Mouse (Mus musculus): ENCODE results near the gene Surf2. TPM values are rescaled to one million over a fixed set of nuclear protein-coding genes. Genes with fewer than 3 reads are reported as not detected.

Surf2 gene
- polyA plus RNA-seq, 1 experiment from 2014 or later, result 56.0 TPM

DNA sequence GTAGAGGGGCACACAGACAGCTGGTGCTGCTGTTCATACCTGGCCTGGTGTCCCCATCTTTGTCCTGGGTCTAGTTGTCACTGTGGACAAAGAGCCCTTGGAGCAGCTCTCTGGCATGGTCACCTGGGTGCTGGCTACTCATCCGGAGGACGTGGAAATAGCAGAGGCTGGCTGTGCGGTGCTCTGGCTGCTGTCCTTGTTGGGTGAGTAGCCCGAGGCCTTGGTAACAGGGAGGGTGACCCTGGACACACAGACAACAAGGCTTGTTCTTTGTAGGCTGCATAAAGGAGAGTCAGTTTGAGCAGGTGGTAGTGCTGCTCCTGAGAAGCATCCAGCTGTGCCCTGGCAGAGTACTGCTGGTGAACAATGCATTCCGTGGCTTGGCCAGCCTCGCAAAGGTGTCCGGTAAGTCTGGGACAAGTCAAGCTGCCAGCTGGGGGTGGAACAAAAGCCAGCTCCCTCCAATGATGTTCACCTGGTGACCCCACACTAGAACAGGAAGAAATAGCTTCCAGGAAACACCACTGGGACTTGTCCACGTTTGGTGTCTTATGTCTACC is 35.3 kb downstream of the Surf2 start:
- Histone ChIP-seq H3K36me3 (peaks cover 86% of the 10 kb centered on the region), H3K27ac (no peak overlapping the region), H3K9me3 (no peaks in the 10 kb centered on the region), H3K27me3 (no peaks in the 10 kb centered on the region), H3K9ac (no peak overlapping the region), H3K4me2 (no peak overlapping the region), H3K4me3 (no peak overlapping the region), H3K4me1 (replicated peaks) (no peaks in the 10 kb centered on the region)
- 94% methylated on average over 8 of the region's 8 CpGs for WGBS
- ATAC-seq (ENCODE audit: low FRiP score), result no peak

DNA sequence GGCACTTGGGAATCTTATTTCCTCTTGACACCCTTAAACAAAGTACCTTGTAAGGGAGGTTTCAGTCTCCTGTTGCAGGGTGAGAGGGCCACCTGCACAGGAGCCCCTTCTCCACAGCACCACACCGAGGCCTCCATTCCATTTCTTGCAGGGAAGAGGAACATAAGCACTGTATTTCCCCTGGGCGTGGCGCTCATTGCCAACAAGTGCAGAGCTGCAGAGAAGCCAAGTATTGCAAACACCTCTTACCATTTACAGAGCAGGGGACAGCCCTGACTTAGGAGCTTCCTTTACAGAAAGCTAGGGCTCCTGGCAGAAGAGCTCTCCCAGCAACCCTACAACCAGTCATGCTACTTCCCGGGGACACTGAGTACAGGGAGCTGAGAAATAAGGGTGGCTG is 36.0 kb downstream of the Surf2 start:
- ATAC-seq (ENCODE audit: low FRiP score), result no peak
- WGBS, result 96% methylated on average over 4 of the region's 4 CpGs
- H3K27me3 ChIP-seq, result no peaks in the 10 kb centered on the region
- H3K4me1 ChIP-seq (replicated peaks), result no peaks in the 10 kb centered on the region
- no peak overlapping the region for H3K27ac ChIP-seq
- H3K4me3 ChIP-seq, result no peak overlapping the region
- no peak overlapping the region for H3K9ac ChIP-seq
- no peak overlapping the region for H3K4me2 ChIP-seq
- H3K9me3 ChIP-seq, result no peaks in the 10 kb centered on the region
- peaks cover 85% of the 10 kb centered on the region for H3K36me3 ChIP-seq

DNA sequence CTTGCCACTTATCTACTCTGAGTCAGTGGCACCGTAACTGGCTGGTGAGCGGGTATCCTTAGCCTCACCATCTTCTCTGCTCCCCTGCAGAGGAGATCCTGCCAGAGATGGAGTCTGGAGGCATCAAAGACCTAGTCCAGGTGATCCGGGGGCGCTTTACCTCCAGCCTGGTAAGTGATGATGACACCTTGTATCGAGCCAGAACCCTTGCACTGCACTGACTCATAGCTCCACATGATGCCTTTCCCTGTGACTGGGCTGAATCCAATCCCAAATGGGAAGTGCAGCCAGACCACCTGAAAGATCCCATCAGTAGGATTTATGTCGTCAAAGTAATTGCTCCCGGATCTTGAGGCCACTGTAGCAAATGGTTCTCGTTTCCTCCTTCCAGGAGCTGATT is 36.7 kb downstream of the Surf2 start:
- Histone ChIP-seq H3K36me3 (peaks cover 90% of the 10 kb centered on the region), H3K9ac (no peak overlapping the region), H3K4me2 (no peak overlapping the region), H3K9me3 (no peaks in the 10 kb centered on the region), H3K27me3 (no peaks in the 10 kb centered on the region), H3K4me3 (no peak overlapping the region), H3K4me1 (replicated peaks) (no peaks in the 10 kb centered on the region), H3K27ac (no peak overlapping the region)
- no peak for ATAC-seq (ENCODE audit: low FRiP score)
- WGBS, result 95% methylated on average over 8 of the region's 8 CpGs

DNA sequence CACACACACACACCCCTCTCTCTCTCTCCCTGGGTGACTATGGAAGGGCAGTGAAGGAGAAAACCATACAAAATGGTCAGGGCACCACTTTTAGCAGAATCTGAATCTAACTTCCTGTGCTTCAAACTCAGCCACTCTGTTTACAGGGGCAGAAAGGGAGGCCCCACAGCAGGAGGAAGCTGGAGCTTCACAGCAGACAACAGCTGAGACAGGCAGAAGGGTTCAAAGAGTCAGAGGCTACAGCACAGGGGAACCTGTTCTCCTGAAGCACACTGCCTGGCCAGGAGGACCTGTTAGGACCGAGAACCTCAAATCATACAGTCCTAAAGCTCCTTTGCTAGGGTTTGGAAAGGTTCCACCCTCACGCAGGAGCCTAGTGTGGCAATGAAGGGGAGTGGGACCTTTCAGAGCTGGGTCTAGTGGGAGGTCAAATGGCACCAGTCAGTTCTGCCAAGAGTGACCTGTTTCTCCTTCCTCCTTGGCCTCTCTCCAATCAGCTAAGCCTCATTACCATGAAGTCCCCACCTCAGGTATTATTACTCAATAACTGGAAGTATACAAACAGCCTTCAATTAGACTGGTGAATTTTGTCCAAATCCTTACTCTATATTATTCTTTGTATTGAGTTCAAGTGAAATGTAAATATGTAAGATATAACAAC is 38.7 kb downstream of the Surf2 start:
- Histone ChIP-seq H3K27ac (no peak overlapping the region), H3K9me3 (no peaks in the 10 kb centered on the region), H3K36me3 (peaks cover 94% of the 10 kb centered on the region), H3K4me2 (no peak overlapping the region), H3K4me1 (replicated peaks) (no peaks in the 10 kb centered on the region), H3K27me3 (no peaks in the 10 kb centered on the region), H3K9ac (no peak overlapping the region), H3K4me3 (no peak overlapping the region)
- WGBS, result 96% methylated on average over 2 of the region's 2 CpGs
- ATAC-seq (ENCODE audit: low FRiP score), result no peak

DNA sequence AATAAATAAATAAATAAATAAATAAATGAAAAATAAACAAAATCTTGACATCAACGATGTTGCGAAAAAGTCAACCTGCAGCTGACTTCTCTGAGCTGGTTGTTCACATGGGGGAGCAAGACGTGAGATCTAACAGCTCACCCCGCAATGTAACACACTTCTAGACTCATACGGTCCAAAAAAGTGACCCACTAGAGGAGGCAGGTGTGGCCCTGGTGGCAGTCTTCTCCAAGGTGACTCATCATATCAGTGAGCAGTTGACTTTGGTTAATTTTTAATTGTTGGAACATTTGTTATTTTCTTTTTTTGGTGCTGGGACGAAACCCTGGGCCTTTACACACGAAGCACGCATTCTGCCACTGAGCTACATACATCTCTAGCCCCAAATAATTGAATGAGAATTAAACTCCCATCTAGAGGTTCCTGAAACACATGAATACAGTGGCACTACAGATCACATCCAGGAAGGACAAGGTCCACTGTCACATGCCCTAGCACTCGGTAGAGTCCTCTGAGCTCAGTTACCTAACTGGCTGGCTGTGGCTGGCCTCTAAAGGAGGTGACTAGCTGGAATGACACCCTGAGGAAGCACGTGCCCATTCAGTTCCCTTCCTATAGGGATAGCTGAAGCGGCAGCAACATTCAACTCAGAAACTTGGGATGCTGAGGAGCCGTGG is 40.8 kb downstream of the Surf2 start:
- H3K4me3 ChIP-seq, result no peak overlapping the region
- no peak overlapping the region for H3K9ac ChIP-seq
- H3K36me3 ChIP-seq, result peaks cover 89% of the 10 kb centered on the region
- H3K27ac ChIP-seq, result no peak overlapping the region
- no peak for ATAC-seq (ENCODE audit: low FRiP score)
- WGBS, result 93% methylated on average over 12 of the region's 12 CpGs
- H3K4me2 ChIP-seq, result no peak overlapping the region
- no peaks in the 10 kb centered on the region for H3K27me3 ChIP-seq
- H3K9me3 ChIP-seq, result no peaks in the 10 kb centered on the region
- peaks cover 15% of the 10 kb centered on the region for H3K4me1 ChIP-seq (replicated peaks)

DNA sequence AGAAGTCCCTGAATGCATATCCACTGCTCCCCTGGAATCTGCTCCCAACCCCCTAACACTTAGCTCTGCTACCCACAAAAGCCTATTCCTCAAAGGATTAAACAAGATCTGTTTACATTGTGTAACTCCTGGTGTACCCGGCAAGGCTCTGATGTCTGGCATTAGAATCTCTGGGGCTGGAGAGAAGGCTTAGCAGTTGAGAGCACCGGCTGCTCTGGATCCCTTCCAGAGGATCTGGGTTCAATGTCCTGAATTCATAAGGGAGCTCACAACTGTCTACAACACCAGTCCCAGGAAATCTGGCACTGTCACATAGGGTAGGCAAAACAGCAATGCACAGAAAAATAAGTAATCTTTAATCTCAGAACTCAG is 41.3 kb downstream of the Surf2 start:
- 100% methylated on average over 2 of the region's 2 CpGs for WGBS
- Histone ChIP-seq H3K27ac (no peak overlapping the region), H3K36me3 (peaks cover 88% of the 10 kb centered on the region), H3K4me3 (no peak overlapping the region), H3K9me3 (no peaks in the 10 kb centered on the region), H3K4me1 (replicated peaks) (peaks cover 20% of the 10 kb centered on the region), H3K27me3 (no peaks in the 10 kb centered on the region), H3K4me2 (no peak overlapping the region), H3K9ac (no peak overlapping the region)
- no peak for ATAC-seq (ENCODE audit: low FRiP score)

DNA sequence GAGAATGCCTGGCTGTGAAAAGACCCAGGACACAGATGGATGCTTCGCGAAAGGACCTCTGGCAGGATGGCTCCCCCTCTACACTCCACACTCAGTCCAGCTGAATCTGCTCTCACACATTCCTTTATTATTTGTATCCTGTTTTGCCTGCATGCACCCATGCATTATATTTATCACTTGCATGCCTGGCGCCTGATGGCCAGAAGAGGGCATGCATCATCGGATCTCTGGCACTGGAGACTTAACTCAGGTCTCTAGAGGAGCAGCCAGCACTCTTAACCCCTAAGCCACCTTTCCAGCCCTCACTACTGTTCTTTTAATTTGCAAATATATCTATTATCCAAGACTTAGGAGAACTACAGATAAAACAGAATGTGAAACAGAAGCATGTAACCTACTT is 44.6 kb downstream of the Surf2 start:
- Histone ChIP-seq H3K9me3 (no peaks in the 10 kb centered on the region), H3K27ac (no peak overlapping the region), H3K27me3 (no peaks in the 10 kb centered on the region), H3K4me3 (no peak overlapping the region), H3K36me3 (peaks cover 55% of the 10 kb centered on the region), H3K4me1 (replicated peaks) (peaks cover 36% of the 10 kb centered on the region), H3K4me2 (no peak overlapping the region), H3K9ac (no peak overlapping the region)
- 78% methylated on average over 4 of the region's 4 CpGs for WGBS
- ATAC-seq (ENCODE audit: low FRiP score), result no peak

DNA sequence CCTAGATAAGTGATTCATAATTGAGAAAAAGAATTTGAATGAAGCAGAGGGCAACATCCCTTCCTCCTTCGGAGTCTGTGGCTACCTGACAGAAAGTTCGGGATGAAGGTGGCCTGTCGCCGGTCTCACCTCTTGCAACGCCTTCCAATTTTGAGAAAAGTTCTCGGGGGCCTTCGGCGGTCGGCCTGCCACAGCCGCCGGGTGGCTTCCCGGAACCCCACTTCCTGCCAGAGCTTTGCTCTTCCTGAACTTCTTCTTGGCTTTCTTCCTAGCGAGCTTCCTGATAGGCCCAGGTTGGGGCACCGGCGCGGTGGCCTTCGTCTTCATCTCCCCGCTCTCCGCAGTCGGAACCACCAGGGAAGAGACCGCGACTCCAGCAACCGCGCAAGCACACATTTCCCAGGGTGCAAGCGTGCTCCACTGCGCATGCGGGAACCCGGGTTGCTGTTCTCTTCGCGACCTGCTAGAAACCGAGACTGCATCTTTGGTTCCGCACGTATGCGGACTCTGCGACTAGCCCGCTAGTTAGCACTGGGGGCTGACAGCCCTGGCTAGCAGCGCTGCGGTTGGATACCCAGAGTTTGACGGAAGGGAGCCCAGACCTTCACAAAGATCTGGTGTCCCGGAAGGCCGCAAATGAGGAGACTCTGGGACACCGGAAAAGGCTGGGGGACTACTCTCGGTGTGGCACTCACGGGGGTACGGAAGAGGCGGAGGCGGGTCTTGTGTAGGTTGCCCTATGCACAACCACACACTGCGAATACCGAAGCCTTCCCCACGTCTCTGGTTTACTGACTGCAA is 48.0 kb downstream of the Surf2 start, which contains the start of gene Rexo4:
Rexo4 (minus strand) TSS at position 464 of the 801 bp plus-strand sequence.
- peak within 1 kb of the TSS; percentile 94 for H3K4me2 ChIP-seq
- peaks cover 36% of the 10 kb centered on the region for H3K4me1 ChIP-seq (replicated peaks)
- peak; percentile 98 for ATAC-seq (ENCODE audit: low FRiP score)
- no peaks in the 10 kb centered on the region for H3K9me3 ChIP-seq
- peaks cover 24% of the 10 kb centered on the region for H3K36me3 ChIP-seq
- H3K9ac ChIP-seq, result peak within 1 kb of the TSS; percentile 80
- H3K4me3 ChIP-seq, result peak within 1 kb of the TSS; percentile 58
- peak within 1 kb of the TSS; percentile 98 for H3K27ac ChIP-seq
- no peaks in the 10 kb centered on the region for H3K27me3 ChIP-seq
- WGBS, result under 1% methylated on average over 50 of the region's 50 CpGs

DNA sequence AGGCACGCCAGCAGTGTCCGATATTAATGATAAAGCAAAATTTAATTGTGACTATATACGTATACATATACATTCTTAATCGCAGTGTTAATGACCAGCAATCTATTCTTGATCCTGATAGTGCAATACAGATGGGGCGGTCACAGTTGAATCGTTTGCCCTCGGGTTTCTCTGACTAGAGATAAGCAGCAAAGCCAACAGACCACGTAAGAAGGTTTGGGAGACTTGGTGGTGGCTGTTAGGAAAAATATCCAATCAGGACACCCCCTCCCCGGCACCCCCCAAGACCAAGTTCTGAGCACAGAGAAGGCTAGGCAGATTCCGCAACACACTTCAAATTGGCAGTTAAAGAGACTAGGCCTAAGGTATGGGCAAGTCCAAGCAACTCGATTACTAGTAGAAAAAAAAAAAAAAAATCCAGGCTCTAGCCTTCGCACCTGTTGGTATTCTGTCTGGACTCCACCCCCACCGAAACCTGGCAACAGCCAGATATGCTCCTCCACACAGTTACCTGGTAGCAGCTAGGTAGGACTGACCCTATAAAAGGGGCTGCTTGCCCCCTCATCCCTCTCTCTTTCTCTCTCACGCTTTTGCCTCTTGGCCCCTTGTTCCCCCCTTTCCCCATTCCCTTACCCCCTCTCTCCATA is 48.7 kb downstream of the Surf2 start:
- no peaks in the 10 kb centered on the region for H3K9me3 ChIP-seq

DNA sequence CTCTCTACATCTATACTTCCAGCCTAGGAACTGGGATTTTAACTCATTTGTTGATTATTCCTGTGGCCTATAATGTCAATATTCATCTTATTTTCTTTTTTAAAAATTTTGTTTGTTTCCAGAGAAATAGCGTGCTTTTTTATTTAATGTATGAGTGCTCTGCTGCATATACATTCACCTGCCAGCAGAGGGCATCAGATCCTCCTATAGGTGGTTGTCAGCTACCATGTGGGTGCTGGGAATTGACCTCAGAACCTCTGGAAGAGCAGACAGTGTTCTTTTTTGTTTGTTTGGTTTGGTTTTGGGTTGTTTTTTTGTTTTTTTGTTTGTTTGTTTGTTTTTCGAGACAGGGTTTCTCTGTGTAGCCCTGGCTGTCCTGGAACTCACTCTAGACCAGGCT is 51.1 kb downstream of the Surf2 start:
- no peak overlapping the region for H3K4me3 ChIP-seq
- H3K36me3 ChIP-seq, result 0 out of 2 replicates have a peak, but pooled peaks cover 1% of the 10 kb centered on the region
- H3K4me2 ChIP-seq, result no peak overlapping the region
- H3K27ac ChIP-seq, result no peak overlapping the region
- no peak overlapping the region for H3K9ac ChIP-seq
- peaks cover 18% of the 10 kb centered on the region for H3K4me1 ChIP-seq (replicated peaks)
- 78% methylated on average over 2 of the region's 2 CpGs for WGBS
- no peak for ATAC-seq (ENCODE audit: low FRiP score)
- H3K9me3 ChIP-seq, result no peaks in the 10 kb centered on the region
- H3K27me3 ChIP-seq, result no peaks in the 10 kb centered on the region

More for the DNA sequence above, 48.7 kb downstream of the Surf2 start:
- Histone ChIP-seq H3K9ac (peak overlapping the region; percentile 80), H3K27ac (peak overlapping the region; percentile 98), H3K27me3 (no peaks in the 10 kb centered on the region), H3K36me3 (peaks cover 19% of the 10 kb centered on the region), H3K4me1 (replicated peaks) (peaks cover 36% of the 10 kb centered on the region), H3K4me3 (peak overlapping the region; percentile 58), H3K4me2 (peak overlapping the region; percentile 94)
- 15% methylated on average over 14 of the region's 14 CpGs for WGBS
- peak; percentile 55 for ATAC-seq (ENCODE audit: low FRiP score)
